Mouse (Mus musculus): ENCODE measurements at regions not wholly inside any gene's neighbourhood (a gene's known extent, or its start where the extent isn't known, plus 50 kb on each side); places are given as distances from the start of the nearest gene placed in this dataset.

GRCm38 (mm10) chr12:79902163-79902562, 210.7 kb downstream of the Zfp36l1 start:
- DNase-seq (ENCODE audit: extremely low spot score, low spot score) = no peak
- Histone ChIP-seq H3K9me3 (peaks cover 11% of the 10 kb centered on the region), H3K36me3 (replicated peaks) (no peaks in the 10 kb centered on the region; the same call in 1 of the 2 replicates), H3K4me3 (no peak overlapping the region), H3K27me3 (ENCODE audit: poor library complexity, severe bottlenecking) (0 out of 2 replicates have a peak, but pooled peaks cover 4% of the 10 kb centered on the region), H3K4me1 (peaks cover 73% of the 10 kb centered on the region), H3K27ac (peak overlapping the region; percentile 81)
- WGBS = 53% methylated on average over 7 of the region's 7 CpGs

GRCm38 (mm10) chr12:79898198-79898930, 214.4 kb downstream of the Zfp36l1 start:
- H3K36me3 ChIP-seq (replicated peaks) = no peaks in the 10 kb centered on the region; the same call in 1 of the 2 replicates
- peak overlapping the region; percentile 82 for H3K27ac ChIP-seq
- H3K9me3 ChIP-seq = peaks cover 11% of the 10 kb centered on the region
- no peak overlapping the region for H3K4me3 ChIP-seq
- peaks cover 67% of the 10 kb centered on the region for H3K4me1 ChIP-seq
- 0 out of 2 replicates have a peak, but pooled peaks cover 6% of the 10 kb centered on the region for H3K27me3 ChIP-seq (ENCODE audit: poor library complexity, severe bottlenecking)
- 31% methylated on average over 12 of the region's 12 CpGs for WGBS
- peak; percentile 43 for DNase-seq (ENCODE audit: extremely low spot score, low spot score)

- Histone ChIP-seq H3K9me3 (peaks cover 11% of the 10 kb centered on the region), H3K4me3 (no peak overlapping the region), H3K27ac (peak overlapping the region; percentile 82), H3K4me1 (peaks cover 57% of the 10 kb centered on the region), H3K36me3 (replicated peaks) (no peaks in the 10 kb centered on the region; the same call in 1 of the 2 replicates), H3K27me3 (ENCODE audit: poor library complexity, severe bottlenecking) (0 out of 2 replicates have a peak, but pooled peaks cover 6% of the 10 kb centered on the region)
- DNase-seq (ENCODE audit: extremely low spot score, low spot score) = no peak
- 29% methylated on average over 6 of the region's 6 CpGs for WGBS
These were observed 216.8 kb downstream of the Zfp36l1 start for GRCm38 (mm10) chr12:79895975-79896374.

- H3K4me1 ChIP-seq = peaks cover 59% of the 10 kb centered on the region
- H3K36me3 ChIP-seq (replicated peaks) = no peaks in the 10 kb centered on the region; the same call in 1 of the 2 replicates
- H3K27ac ChIP-seq = peak overlapping the region; percentile 82
- no peak overlapping the region for H3K4me3 ChIP-seq
- H3K27me3 ChIP-seq (ENCODE audit: poor library complexity, severe bottlenecking) = 0 out of 2 replicates have a peak, but pooled peaks cover 6% of the 10 kb centered on the region
- 41% methylated on average over 7 of the region's 7 CpGs for WGBS
- DNase-seq (ENCODE audit: extremely low spot score, low spot score) = no peak
- H3K9me3 ChIP-seq = peaks cover 11% of the 10 kb centered on the region
These were observed 217.5 kb downstream of the Zfp36l1 start for GRCm38 (mm10) chr12:79895324-79895723.

- DNase-seq (ENCODE audit: extremely low spot score, low spot score) = no peak
- Histone ChIP-seq H3K9me3 (no peaks in the 10 kb centered on the region), H3K4me1 (peaks cover 60% of the 10 kb centered on the region), H3K27me3 (ENCODE audit: poor library complexity, severe bottlenecking) (0 out of 2 replicates have a peak, but pooled peaks cover 6% of the 10 kb centered on the region), H3K27ac (no peak overlapping the region; the same call in 1 of the 2 replicates), H3K4me3 (no peak overlapping the region), H3K36me3 (replicated peaks) (no peaks in the 10 kb centered on the region)
- WGBS = 90% methylated on average over 8 of the region's 8 CpGs
These were observed 219.9 kb downstream of the Zfp36l1 start for GRCm38 (mm10) chr12:79892871-79893270.

- Histone ChIP-seq H3K36me3 (replicated peaks) (no peaks in the 10 kb centered on the region), H3K9me3 (no peaks in the 10 kb centered on the region), H3K4me1 (peaks cover 60% of the 10 kb centered on the region), H3K27ac (peak overlapping the region; percentile 40; the same call in 1 of the 2 replicates), H3K4me3 (no peak overlapping the region), H3K27me3 (ENCODE audit: poor library complexity, severe bottlenecking) (no peaks in the 10 kb centered on the region)
- no peak for DNase-seq (ENCODE audit: extremely low spot score, low spot score)
- WGBS = 84% methylated on average over 4 of the region's 4 CpGs
These were observed 220.9 kb downstream of the Zfp36l1 start for GRCm38 (mm10) chr12:79891942-79892341.

GRCm38 (mm10) chr12:79890887-79891286, 221.9 kb downstream of the Zfp36l1 start:
- DNase-seq (ENCODE audit: extremely low spot score, low spot score) = no peak
- H3K4me3 ChIP-seq = no peak overlapping the region
- H3K27ac ChIP-seq = peak overlapping the region; percentile 65
- H3K9me3 ChIP-seq = no peaks in the 10 kb centered on the region
- H3K27me3 ChIP-seq (ENCODE audit: poor library complexity, severe bottlenecking) = no peaks in the 10 kb centered on the region
- 23% methylated on average over 4 of the region's 4 CpGs for WGBS
- H3K36me3 ChIP-seq (replicated peaks) = no peaks in the 10 kb centered on the region
- H3K4me1 ChIP-seq = peaks cover 59% of the 10 kb centered on the region

GRCm38 (mm10) chr12:79890291-79890690, 222.5 kb downstream of the Zfp36l1 start:
- H3K4me1 ChIP-seq = peaks cover 59% of the 10 kb centered on the region
- peak overlapping the region; percentile 74; the same call in 1 of the 2 replicates for H3K27ac ChIP-seq

GRCm38 (mm10) chr12:79888812-79889211, 224.0 kb downstream of the Zfp36l1 start:
- peak overlapping the region; percentile 74; the same call in 1 of the 2 replicates for H3K27ac ChIP-seq
- no peaks in the 10 kb centered on the region for H3K27me3 ChIP-seq (ENCODE audit: poor library complexity, severe bottlenecking)
- no peaks in the 10 kb centered on the region for H3K36me3 ChIP-seq (replicated peaks)
- peaks cover 51% of the 10 kb centered on the region for H3K4me1 ChIP-seq
- peaks cover 4% of the 10 kb centered on the region; the same call in 1 of the 2 replicates for H3K9me3 ChIP-seq
- no peak for DNase-seq (ENCODE audit: extremely low spot score, low spot score)
- WGBS = 89% methylated on average over 4 of the region's 4 CpGs
- no peak overlapping the region for H3K4me3 ChIP-seq

More at GRCm38 (mm10) chr12:79890291-79890690, 222.5 kb downstream of the Zfp36l1 start:
- Histone ChIP-seq H3K9me3 (no peaks in the 10 kb centered on the region), H3K27me3 (ENCODE audit: poor library complexity, severe bottlenecking) (no peaks in the 10 kb centered on the region), H3K4me3 (no peak overlapping the region), H3K36me3 (replicated peaks) (no peaks in the 10 kb centered on the region)
- 89% methylated on average over 7 of the region's 7 CpGs for WGBS
- DNase-seq (ENCODE audit: extremely low spot score, low spot score) = no peak

GRCm38 (mm10) chr12:79888086-79888485, 224.7 kb downstream of the Zfp36l1 start:
- DNase-seq (ENCODE audit: extremely low spot score, low spot score) = no peak
- 89% methylated on average over 4 of the region's 4 CpGs for WGBS
- no peak overlapping the region for H3K4me3 ChIP-seq
- no peaks in the 10 kb centered on the region for H3K36me3 ChIP-seq (replicated peaks)
- H3K27ac ChIP-seq = peak overlapping the region; percentile 74
- H3K4me1 ChIP-seq = peaks cover 51% of the 10 kb centered on the region
- no peaks in the 10 kb centered on the region for H3K27me3 ChIP-seq (ENCODE audit: poor library complexity, severe bottlenecking)
- peaks cover 4% of the 10 kb centered on the region; the same call in 1 of the 2 replicates for H3K9me3 ChIP-seq

- DNase-seq (ENCODE audit: extremely low spot score, low spot score) = no peak
- Histone ChIP-seq H3K9me3 (peaks cover 4% of the 10 kb centered on the region), H3K27ac (peak overlapping the region; percentile 74), H3K27me3 (ENCODE audit: poor library complexity, severe bottlenecking) (no peaks in the 10 kb centered on the region), H3K4me3 (no peak overlapping the region), H3K36me3 (replicated peaks) (no peaks in the 10 kb centered on the region), H3K4me1 (peaks cover 51% of the 10 kb centered on the region)
- 73% methylated on average over 12 of the region's 12 CpGs for WGBS
These were observed 225.5 kb downstream of the Zfp36l1 start for GRCm38 (mm10) chr12:79887225-79887886.

- no peaks in the 10 kb centered on the region for H3K27me3 ChIP-seq (ENCODE audit: poor library complexity, severe bottlenecking)
- H3K27ac ChIP-seq = peak overlapping the region; percentile 74; the same call in 1 of the 2 replicates
- peaks cover 4% of the 10 kb centered on the region for H3K9me3 ChIP-seq
- H3K36me3 ChIP-seq (replicated peaks) = no peaks in the 10 kb centered on the region
- 84% methylated on average over 3 of the region's 3 CpGs for WGBS
- H3K4me3 ChIP-seq = no peak overlapping the region
- no peak for DNase-seq (ENCODE audit: extremely low spot score, low spot score)
- H3K4me1 ChIP-seq = peaks cover 52% of the 10 kb centered on the region
These were observed 226.3 kb downstream of the Zfp36l1 start for GRCm38 (mm10) chr12:79886494-79886893.

Data from forebrain, embryonic 10.5 days (tissue).